15 mouse cellular contexts compared by ENCODE assay signal in genomic region chr14:118699508-118699907, GRCm38 (mm10).
"Had no signal": no experiment of that assay in that cellular context is flagged by ENCODE, and none has a peak within 500 bp of the region (broad histone marks: within the 10 kb centered on the region; RNA-seq: fewer than 3 reads in every experiment).

No protein-coding gene starts in this region.

- H3K4me1 ChIP-seq: intestine, embryonic 15.5 days; neural tube, embryonic 15.5 days had no signal

- H3K4me3 ChIP-seq: intestine, embryonic 15.5 days; left cerebral cortex, adult 2 months; limb, embryonic 10.5 days; liver, embryonic 15.5 days; midbrain, embryonic 12.5 days; myocyte; neural tube, embryonic 15.5 days had no signal

- H3K36me3 ChIP-seq: intestine, embryonic 15.5 days; limb, embryonic 10.5 days; midbrain, embryonic 12.5 days; neural tube, embryonic 15.5 days had no signal

- H3K9me3 ChIP-seq: intestine, embryonic 15.5 days; limb, embryonic 10.5 days; liver, embryonic 15.5 days; midbrain, embryonic 12.5 days; neural tube, embryonic 15.5 days had no signal

- H3K4me2 ChIP-seq: intestine, embryonic 15.5 days; liver, embryonic 11.5 days; liver, embryonic 15.5 days; midbrain, embryonic 12.5 days; neural tube, embryonic 15.5 days had no signal

- H3K27me3 ChIP-seq: intestine, embryonic 15.5 days had no signal

- DNase-seq: kidney, adult 8-10 months; lung, adult 2 months; lung, postnatal 10 days; right cerebral cortex, adult 18-20 months; right cerebral cortex, postnatal 25 days; thymus, postnatal 4 days had no signal

- H3K9ac ChIP-seq: intestine, embryonic 15.5 days; liver, embryonic 15.5 days; midbrain, embryonic 12.5 days; neural tube, embryonic 15.5 days had no signal

- H3K27ac ChIP-seq: intestine, embryonic 15.5 days; left cerebral cortex, adult 2 months; limb, embryonic 10.5 days; liver, embryonic 15.5 days; macrophage; midbrain, embryonic 12.5 days; neural tube, embryonic 15.5 days had no signal

- ATAC-seq: intestine, embryonic 15.5 days had no signal
